Mouse (Mus musculus) cerebellum, adult (tissue): ENCODE data around the gene Rnf181.
A peak's percentile ranks its signal among the peaks of the same experiment; 100 is the strongest.

Experiments used
- ATAC-seq: cut with Nextera tagmentation; 2 replicates; pipeline ENCODE4 v1.9.2; 2017; ENCODE audit warnings: mild to moderate bottlenecking, moderate library complexity, mixed read lengths; ENCODE audit not compliant: insufficient number of reproducible peaks, low FRiP score, low TSS enrichment

Gene Rnf181

DNA sequence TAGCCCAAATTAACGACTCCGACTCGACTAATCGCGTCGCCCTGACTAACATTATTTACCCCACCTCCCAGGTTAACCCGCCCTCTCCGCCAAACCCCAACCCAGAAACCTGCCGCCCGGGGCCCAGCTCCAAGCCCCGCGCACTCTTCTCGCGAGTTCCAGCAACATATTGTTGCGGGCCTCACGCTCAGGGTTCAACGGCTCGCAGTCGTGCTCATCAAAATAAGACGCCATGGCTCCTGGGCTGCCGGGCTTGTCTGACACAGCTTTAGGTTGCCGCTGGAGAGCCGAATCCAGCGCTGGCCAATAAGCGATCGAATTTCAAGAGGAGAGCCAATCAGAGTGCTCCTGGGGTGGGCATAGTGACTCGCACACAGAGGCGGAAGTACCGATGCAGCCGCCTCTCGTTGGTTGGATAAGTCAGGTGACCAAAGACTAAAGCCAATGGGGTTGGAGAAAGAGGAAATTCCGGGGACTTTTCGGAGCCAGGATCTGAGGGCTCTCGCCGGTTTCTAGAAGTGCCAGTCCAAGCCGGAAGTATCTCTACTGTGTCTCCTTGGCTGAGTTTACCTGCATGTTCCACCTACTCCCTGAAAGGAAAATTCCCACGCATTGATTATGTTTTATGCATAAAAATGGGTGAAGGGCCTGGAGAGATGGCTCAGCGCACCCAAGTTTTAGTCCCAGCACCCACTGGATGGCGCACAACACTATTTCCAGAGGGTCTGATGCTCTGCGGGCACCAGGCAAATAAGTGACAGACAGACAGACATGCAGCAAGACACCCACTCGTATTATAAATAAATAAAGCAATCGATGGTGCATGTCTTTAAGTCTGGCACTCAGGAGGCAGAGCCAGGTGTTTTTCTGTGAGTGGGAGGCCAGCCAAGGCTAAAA, 4.4 kb downstream of the Rnf181 start:
- ATAC-seq, result peak; percentile 98

DNA sequence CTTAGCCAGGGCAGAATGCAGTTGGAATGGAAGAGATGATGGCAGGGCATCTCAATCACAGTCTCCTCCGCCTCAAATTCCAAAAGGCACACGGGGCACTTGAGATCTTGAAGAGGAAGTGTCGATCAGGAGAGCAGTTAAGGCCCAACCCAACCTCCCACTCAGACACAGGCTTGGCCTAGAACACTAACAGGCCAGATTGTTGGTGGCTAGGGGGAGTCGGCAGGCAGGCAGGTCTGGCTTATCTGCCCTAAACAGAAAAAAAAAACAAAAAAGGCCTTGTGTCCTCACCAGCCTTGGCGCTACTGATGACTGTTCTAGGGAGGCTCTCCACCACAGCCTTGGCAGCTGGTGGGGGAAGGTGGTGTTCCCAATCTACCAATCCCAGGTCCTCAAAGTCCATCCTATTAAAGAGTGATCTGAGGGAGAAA, 5.6 kb downstream of the Rnf181 start:
- ATAC-seq, result no peak

DNA sequence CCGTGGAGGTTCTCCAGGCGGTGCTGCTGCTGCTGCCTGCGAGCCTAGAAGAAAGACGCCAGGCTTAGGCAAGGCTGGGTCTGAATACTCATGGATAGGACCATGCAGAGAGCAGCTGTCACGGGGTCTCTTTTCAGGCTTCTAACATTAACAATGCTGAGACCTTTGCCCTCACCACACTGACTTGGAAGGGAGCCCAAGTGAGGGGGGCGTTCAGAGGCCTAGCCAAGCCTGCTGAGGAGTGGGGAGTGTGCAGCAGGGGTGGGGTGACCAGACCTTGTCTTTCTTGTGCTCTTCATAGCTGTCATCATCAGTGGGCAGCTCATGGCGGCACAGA, 6.2 kb downstream of the Rnf181 start:
- ATAC-seq, result no peak

DNA sequence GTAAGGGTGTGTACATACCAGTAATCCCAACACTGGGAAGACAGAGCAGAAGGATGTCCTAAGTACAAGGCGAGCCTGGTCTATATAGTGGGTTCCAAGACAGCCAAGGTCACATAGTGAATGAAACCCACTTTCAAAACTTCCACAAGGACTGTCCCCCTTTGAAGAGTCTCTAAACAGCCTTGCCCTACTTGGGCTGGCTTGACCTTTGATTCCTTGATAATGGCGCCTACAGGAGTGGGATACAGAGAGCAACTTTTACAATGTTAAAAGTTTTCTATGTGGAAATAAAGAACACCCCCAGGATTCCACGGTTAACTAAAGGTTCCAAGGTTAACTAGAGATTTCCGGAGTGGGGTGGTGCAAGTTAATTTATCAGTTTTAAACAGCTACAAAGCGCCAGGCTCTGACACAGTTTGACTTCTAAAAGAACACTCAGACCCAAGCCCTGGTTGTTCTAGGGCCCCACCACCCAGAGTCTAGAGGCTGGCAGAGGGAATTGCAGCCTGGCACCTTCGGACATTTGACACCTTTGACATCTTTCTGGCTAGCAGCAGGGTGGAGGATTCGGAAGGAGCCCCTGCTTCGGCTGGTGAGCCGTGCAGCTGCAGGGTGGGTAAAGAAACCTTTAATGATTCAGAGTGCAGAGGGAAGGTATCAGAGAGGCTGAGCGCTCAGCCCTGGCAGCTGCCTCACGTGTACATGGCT, 6.7 kb downstream of the Rnf181 start:
- ATAC-seq, result no peak

DNA sequence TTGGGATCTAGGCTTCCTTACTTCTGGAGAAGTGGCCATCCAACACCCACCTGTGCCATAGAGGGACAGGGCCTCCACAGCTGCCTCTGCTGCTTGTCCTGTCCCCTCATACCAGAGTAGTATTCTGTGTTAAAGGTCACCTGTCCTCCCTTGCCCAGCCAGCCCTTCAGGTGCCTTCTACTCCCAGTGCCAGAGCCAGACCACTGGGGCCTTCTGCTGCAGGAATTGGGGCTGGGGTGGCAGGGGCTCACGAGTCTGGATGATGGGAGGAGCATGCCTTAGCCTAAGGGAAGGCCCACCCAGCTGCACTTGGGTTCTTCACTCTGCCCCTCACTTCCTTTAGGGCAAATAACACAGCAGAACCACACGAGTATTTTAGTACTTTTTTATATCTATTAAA, 7.4 kb downstream of the Rnf181 start:
- no peak for ATAC-seq

DNA sequence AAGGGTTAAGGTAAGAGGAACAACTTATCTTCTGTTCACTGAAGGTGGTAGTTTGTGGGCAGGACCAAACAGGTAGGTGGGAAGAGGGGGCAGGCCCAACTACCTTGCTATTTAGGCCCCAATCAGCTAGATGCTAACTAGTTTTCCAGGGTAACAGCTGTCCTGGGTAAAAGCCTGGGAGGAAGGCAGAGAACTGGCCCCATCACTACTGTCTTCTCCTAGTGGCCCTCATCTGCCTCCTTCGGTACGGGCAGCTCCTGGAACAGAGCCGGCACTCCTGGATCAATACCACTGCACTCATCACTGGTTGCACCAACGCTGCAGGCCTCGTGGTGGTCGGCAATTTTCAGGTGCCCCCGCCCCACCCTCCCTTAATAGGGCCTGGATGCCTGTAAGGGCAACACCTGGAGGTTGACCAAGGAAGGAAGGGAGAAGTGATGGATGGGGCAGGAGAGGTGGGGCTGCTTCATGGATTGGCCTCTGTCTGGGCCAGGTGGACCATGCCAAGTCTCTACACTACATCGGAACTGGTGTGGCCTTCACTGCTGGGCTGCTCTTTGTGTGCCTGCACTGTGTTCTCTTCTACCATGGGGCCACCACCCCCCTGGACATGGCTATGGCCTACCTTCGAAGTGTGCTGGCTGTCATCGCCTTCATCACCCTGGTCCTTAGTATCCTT, 8.5 kb downstream of the Rnf181 start:
- no peak for ATAC-seq

DNA sequence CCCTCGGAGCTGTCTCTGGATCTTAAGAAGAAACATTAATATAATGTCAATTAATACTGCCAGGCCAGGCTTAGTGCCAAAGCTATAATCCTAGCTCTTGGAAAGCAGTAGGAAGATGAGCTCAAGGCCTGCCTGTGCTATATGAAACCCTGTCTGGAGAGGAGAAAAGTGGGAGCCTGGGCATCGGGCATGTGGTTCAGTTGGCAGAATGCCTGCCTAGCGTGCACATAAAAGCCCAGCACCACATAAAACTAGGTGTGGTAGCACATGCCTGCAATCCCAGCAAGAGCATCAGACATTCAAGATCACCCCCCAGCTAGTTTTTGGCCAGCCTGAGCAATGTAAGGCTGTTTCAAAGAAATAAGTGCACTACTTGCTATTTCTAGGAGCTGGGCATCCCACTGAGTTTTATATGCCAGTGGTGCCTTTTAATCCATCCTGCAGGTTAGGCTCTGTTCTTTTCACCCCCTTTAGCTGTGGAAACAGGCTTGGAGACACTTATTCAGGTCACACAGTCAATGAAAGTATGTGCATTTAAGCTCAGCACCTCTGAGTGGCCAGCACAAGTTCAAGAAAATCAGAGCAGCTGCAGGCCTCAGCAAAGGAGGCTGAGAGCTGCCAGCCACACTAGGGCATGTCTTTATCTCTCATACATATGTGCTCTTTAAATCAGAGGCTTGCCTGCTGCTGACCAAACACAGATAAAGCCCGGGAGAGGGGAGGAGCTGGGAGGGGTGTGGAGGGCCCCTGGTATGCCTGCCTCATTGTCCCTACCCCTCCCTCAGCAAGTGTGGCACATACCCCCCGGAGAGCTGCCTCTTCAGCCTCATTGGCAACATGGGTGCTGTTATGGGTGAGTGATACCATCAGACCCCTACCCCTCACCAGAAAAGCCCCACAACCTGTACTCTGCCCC, 9.3 kb downstream of the Rnf181 start:
- no peak for ATAC-seq

DNA sequence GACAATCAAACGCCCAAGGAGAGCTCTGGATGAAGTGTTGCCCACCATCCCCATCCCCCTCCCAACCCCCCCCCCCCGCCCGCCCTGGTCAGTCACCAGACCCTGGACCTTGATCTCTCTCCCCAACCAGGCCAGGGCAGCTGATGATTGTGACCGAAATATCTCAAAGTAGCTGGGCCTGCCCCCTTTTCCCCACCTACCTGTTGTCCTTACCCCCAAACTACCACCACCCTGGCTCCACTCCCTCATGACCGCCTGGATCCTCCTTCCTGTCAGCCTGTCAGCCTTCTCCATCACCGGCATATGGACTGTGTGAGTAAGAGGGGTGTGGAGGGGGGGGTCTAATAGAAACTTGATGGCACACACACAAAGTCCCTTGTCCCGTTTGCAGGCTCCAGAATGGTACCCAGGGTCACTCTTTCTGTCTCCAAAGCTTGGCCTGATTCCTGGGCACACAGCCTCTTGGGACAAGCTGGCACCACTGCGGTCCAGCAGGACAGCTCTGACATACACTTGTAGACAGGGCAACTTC, 10.7 kb downstream of the Rnf181 start:
- no peak for ATAC-seq

DNA sequence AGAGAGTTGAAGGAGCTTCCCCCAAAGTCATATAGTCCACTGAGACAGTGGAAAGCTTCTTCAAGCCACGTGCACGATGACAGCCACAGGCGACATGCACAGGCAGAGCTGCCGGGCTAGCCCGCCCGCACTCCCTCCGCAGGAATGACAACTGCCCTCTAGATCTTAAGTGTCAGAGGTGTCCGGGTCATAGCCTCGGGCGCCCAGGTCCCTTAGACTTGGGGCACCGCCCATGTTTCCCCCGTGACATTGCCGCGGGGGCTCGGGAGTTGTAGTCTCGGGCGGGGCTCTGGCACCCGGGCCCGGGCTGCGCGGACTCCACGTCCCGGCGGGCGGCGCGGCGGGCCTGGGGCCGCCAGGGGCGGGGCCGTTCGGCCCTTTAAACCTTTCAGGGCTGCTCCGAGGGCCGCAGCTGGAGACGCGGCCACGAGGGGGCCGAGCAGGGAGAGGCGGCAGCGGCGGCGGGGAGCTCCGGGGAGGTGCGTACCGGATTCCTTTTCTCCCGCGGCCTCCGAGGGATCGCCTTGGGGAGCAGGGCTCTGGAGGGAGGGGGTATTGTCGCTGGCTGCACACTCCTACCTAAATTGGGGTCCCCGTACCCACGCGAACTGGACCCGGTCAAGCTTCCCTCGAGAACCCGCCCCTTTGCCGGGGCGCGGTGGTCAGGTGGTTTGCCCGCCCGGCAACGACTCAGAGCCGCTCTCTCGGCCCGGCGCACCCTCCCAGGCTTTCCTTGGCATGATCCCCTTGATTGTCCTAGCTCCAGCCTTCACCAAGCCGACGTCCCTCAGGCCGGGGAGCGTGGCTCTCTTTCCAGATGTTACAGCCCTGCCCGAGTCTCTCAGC, 11.5 kb downstream of the Rnf181 start, which contains the start of gene Tmem150a:
Gene Tmem150a, plus strand, starts transcription at position 382 of the 846 bp plus-strand sequence.
- ATAC-seq, result peak; percentile 54

DNA sequence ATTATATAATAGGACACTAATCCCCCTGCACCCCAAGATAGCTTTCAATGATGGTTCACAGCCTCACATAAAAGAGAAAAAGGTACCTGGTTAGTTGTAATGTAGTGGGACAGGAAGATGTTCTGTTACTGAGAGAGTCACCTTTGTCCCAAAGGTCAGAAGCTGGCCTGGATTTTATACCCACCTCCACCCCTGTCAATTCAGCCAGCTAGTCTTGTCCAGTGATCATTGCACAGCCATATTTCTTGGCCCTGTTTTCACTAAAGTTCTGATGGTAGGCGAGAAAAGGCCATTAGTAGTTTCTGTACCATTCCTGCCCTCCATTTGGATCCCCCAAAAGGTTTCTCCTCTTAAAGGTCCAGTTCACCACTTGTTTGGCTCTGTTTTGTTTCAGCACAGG, 12.7 kb downstream of the Rnf181 start:
- ATAC-seq, result no peak

DNA sequence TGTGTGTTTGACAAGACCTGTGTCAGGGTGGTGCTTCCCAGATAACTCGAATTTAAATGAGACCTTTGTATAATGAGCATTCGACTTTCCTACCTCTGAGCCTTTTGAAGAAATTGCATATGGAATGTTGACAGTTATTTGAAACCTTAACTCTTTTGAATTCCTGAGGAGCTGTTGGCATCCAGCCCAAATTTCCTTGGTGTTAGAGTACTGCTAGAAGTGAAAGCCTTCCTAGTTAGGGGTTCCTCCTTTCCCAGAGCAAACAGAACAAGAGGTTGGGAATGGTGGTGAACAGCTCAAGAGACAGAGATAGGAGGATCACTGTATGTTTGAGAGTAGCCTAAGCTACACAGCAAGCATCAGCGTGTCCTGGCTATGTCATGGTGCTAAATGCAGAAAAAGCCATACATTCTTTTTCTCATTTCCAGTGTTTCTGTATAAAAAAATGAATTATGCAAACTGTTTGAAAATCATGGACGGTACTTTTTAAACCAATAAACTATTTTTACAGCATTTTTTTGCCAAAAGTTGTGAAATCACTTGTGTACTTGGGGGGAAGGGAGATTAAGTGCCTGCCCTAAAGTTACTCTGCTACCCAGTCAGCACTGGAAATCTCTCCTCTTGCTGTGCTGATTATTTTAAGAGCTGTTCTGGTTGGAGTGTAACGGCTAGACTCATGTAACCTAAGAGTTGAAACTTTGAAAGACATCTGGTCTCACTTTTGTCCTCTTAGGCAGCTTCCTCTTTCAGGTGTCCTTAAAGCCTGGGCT, 13.9 kb downstream of the Rnf181 start:
- no peak for ATAC-seq

DNA sequence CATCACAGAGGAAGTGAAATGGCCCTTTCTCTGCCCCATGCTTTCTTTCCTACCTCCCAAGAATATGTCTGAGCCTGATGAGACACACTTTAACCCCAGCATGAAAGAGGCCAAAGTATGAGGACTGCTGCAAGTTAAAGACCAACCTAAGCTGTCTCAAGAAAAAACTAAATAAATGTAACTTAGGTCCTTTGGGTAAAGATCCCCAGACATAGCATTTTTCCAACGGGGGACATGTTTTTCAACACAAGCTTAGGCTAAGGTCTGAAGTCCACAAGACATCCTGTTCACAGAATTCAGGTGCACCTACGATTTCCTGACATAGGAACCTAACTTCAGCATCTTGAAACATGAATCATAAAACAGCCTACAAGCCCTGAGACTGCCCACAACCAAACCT, 16.5 kb downstream of the Rnf181 start:
- ATAC-seq, result no peak

DNA sequence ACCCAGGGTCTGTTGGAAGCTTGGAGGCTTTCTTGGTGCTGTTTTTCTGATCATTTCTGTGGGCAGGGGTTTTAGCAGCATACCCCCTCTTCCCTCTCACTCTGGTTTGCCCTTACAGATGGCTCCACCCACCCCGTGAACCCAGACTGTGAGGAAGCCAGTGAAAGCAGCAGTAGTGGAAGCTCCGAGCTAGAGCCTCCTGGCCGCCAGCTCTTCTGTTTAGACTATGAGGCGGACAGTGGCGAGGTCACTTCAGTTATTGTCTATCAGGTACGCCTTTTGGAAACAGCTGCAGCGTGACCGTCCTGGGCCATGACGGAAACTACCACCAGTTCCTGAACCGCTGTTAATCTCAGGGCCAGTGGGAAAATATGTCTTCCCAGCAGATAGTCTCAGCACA, 18.3 kb downstream of the Rnf181 start:
- no peak for ATAC-seq

DNA sequence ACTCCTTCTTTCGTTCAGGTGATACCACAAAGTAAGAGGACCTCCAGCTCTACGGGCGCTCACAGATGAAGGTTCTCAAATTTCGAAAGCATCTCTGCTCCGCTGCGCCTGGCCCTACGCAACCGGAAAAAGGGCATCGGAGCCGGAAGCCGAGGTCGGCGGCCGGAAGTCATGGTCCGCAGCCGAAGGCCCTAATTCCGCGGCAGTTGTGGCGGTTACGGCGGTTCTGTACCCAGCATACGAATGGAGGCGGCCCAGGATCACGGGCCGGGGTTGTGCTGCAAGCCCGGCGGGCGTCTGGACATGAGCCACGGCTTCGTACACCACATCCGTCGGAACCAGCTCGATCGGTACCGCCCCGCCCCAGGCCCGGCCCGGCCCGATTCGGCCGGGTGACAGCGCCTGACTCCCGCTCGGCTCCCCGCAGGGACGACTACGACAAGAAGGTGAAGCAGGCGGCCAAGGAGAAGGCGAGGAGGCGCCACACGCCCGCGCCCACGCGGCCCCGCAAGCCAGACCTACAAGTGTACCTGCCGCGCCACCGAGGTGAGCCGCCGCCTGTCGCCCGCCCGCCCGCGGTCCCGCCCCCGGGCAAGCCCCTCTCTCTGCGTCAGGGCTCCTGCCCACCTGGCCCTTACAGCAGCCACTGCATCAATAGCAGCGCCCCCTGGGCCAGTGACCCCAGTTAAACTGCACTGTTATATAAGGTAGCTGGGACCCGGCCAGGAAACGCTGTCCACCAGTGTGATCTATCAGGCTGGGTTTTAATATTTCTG, 19.4 kb downstream of the Rnf181 start, which contains the start of gene 0610030E20Rik:
Gene 0610030E20Rik, plus strand, starts transcription at position 152 of the 776 bp plus-strand sequence.
- peak; percentile 66 for ATAC-seq

DNA sequence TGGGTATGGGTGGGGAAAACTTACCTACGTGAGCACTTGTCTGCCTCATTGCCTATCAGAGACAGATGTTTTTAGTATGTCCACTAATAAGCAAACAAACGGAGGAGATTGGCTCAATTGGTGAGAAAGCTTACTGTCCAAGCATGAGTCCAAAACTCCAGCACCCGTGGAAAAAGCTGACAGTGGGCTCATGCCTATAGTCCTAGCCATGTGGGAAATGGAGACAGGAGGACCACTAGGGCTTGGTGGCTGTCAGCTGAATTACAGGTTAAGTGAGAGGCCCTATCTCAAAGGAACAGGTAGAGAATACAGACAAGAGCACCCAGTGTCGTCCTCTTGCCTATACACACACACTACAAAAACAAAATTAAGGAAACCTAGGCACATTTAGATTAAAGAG, 20.5 kb downstream of the Rnf181 start:
- no peak for ATAC-seq

DNA sequence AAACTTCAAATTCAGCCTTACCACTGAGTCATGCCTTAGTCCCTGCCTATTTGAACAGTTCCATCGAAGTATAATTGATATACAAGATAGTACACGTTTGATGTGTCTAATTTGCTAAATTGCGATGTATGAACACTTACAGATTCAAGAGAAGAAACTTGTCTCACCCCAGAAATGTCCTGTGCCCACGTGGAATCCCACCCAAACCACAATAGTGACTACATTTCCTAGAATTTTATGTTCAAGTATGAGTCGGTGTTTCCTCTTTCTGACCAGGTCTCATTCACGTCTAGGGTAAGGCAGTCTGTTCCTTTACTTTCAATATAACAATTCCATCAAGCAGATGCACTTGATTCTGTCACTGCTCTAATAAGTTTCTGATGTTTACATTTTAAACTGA, 21.1 kb downstream of the Rnf181 start:
- ATAC-seq, result no peak

DNA sequence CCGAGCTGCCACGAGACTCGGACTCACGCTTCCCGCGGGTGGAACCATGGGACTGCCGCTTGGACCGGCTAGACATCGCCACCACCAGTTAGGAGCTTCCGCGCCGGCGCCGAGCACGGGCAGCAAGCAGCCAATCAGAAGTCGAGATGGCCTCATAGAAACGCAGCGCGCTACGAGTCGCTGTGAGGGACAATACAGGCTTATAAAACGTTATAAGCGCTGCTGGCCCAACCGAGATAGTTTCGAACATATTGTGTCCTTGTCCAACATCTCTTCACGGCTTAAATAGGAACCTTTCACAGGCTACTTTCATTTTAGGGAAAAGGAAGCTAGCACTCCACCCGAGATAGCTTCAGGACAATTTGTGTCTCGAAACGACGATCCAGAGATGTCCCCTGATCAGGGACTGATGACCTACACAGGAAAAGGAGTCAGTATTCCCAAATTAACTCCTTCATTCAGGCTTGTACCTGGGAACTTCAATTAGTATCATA, 21.6 kb downstream of the Rnf181 start, which contains the start of gene Usp39:
Gene Usp39, minus strand, starts transcription at position 111 of the 494 bp plus-strand sequence.
- ATAC-seq, result peak; percentile 76
